Mouse (Mus musculus) limb, embryonic 14.5 days (tissue): ENCODE measurements around the gene Notch1. TPM values are rescaled to one million over a fixed set of nuclear protein-coding genes. Genes with fewer than 3 reads are reported as not detected.

Experiments used
- ATAC-seq: fragments of 200-750 bp; cut with Nextera tagmentation; 2 replicates; pipeline ENCODE4 v1.8.0; 2017; ENCODE audit warnings: low read depth, moderate number of reproducible peaks, moderate TSS enrichment; ENCODE audit not compliant: low FRiP score
- DNase-seq: peaks from one replicate; pipeline ENCODE4 v3.0.0-alpha.2; 2015; ENCODE audit warnings: low spot score
- H3K27ac ChIP-seq: fragments of 300-500 bp; sonication (generic); replicated peaks from 2 replicates; pipeline ENCODE4 v1.5.1; 2014; ENCODE audit warnings: low read depth, mild to moderate bottlenecking, low read length, moderate library complexity, mixed read lengths
- H3K27me3 ChIP-seq: fragments of 300-500 bp; sonication (generic); 2 replicates; pipeline ENCODE4 v1.6.1; 2014; ENCODE audit warnings: low read length, mixed read lengths; ENCODE audit not compliant: control insufficient read depth, insufficient read depth
- H3K36me3 ChIP-seq: fragments of 300-500 bp; sonication (generic); 2 replicates; pipeline ENCODE4 v1.6.1; 2014; ENCODE audit warnings: mild to moderate bottlenecking, low read length, moderate library complexity, mixed read lengths; ENCODE audit not compliant: control insufficient read depth, insufficient read depth
- H3K4me1 ChIP-seq: fragments of 300-500 bp; sonication (generic); 2 replicates; pipeline ENCODE4 v1.6.1; 2014; ENCODE audit warnings: antibody characterized with exemption, low read length, mixed read lengths; ENCODE audit not compliant: control insufficient read depth, insufficient read depth
- H3K4me2 ChIP-seq: fragments of 300-500 bp; sonication (generic); replicated peaks from 2 replicates; pipeline ENCODE4 v1.6.1; 2014; ENCODE audit warnings: low read depth, mild to moderate bottlenecking, low read length, moderate library complexity; ENCODE audit not compliant: severe bottlenecking
- H3K4me3 ChIP-seq: fragments of 300-500 bp; sonication (generic); replicated peaks from 2 replicates; pipeline ENCODE4 v1.5.1; 2014; ENCODE audit warnings: low read length
- H3K9ac ChIP-seq: fragments of 300-500 bp; sonication (generic); 2 replicates; pipeline ENCODE4 v1.6.1; 2014; ENCODE audit warnings: mild to moderate bottlenecking, low read depth, low read length, moderate library complexity; ENCODE audit not compliant: severe bottlenecking
- H3K9me3 ChIP-seq: fragments of 300-500 bp; sonication (generic); 2 replicates; pipeline ENCODE4 v1.6.1; 2016; ENCODE audit warnings: low read length; ENCODE audit not compliant: control insufficient read depth
- POLR2A ChIP-seq: fragments of 200-500 bp; IDR thresholded peaks from 2 replicates; pipeline ENCODE4 v1.8.0; 2012; ENCODE audit warnings: inconsistent platforms, mild to moderate bottlenecking, moderate library complexity, borderline replicate concordance; ENCODE audit not compliant: insufficient read depth, insufficient read length; ENCODE audit errors: extremely low read depth
- WGBS: fragments of 180-500 bp; shearing (Covaris S2); extraction: QIAGEN DNeasy Blood & Tissue Kit; methylation state at CpG from one replicate; pipeline ENCODE4 v1.1.7; 2014; 5-methylcytosine and 5-hydroxymethylcytosine counted together
- microRNA-seq: library from miRNA; unstranded; fragments of <30 nt; microRNA quantifications from one replicate; pipeline ENCODE4, GENCODE M21; 2016
- polyA plus RNA-seq, 2 experiments: library from polyadenylated mRNA; depleted of rRNA in 1 of 2; stranded (reverse) in 1 of 2; unstranded in 1 of 2; fragments of >200 nt; fragmentation: Nextera tagmentation in 1 of 2; extraction: Ambion mirVana in 1 of 2; gene quantifications; 2 replicates each; pipeline versions ENCODE4 v1.2.1 to v1.2.3; 2012 to 2014

Gene Notch1
- polyA plus RNA-seq, 2 experiments: 28.1 to 44.5 TPM

DNA sequence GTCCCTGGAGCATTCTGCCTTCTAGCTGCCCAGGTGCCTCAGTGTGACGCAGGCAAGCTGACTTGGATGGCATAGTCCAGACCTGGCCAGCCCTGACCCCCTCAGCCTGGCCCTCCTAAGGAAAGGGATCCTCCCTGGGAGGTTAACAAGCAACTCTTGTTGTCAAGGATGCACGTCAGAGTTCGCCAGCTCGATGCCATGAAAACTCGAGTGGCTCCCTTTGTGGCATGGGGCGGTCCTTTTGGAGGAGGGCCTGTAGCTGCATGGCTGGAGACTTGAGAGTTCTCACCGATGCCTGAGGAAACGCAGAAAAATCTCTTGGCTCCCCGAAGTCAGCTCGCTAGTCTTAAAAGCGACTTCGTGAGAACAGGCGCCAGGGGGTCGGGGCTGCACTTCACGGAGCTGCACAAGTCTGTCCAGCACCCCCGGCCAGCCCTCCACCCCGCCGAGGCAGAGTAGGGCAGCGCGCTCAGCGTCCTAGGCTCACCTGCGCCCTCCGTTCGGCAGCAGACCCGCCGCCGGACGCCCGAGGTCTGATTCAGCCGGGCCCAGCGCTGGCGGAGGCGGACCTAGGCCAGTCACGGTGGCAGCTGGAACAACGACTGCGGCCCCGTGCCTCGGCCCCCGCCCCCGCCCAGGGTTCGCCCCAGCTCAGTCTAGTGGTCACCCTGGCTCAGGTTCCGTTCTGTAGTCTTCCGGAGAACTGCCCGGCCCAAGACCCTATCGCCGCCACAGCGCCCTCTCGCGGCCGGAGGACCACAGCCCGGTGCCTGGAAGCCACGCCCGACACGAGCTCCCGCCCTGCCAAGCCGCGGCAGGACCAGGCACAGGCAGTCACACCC, 107.7 kb downstream of the Notch1 start, which contains the start of gene Inpp5e:
TSS of gene Inpp5e (minus strand) at position 689 of the 842 bp plus-strand sequence.
- peaks cover 22% of the 10 kb centered on the region for H3K4me1 ChIP-seq
- peak within 1 kb of the TSS; percentile 94 for H3K4me3 ChIP-seq
- peaks cover 54% of the 10 kb centered on the region for H3K36me3 ChIP-seq
- DNase-seq: peak; percentile 91
- H3K27ac ChIP-seq: peak within 1 kb of the TSS; percentile 56; the same call in 1 of the 2 replicates
- no peak for TF ChIP-seq POLR2A
- H3K9ac ChIP-seq: peak within 1 kb of the TSS; percentile 94
- 1% methylated on average over 51 of the region's 57 CpGs for WGBS
- no peaks in the 10 kb centered on the region for H3K27me3 ChIP-seq
- H3K4me2 ChIP-seq: peak within 1 kb of the TSS; percentile 96
- H3K9me3 ChIP-seq: no peaks in the 10 kb centered on the region
- peak; percentile 94 for ATAC-seq

Small RNA genes within 50 kb of the gene (microRNA-seq; reads per million reads assigned to microRNA genes)
- not detected for gene Mir6996

Other genes starting within 250 kb of the Notch1 start
- 0.26 and 0.32 TPM in 2 replicates for gene Ccdc187, start 222.1 kb downstream of the Notch1 start, polyA plus RNA-seq (2012; rRNA removed)
- gene Ccdc187, start 222.1 kb downstream of the Notch1 start, polyA plus RNA-seq (2014; fragmentation: Nextera tagmentation; extraction: Ambion mirVana): 0.03 and 0.06 TPM in 2 replicates
- 78.4 and 103 TPM in 2 replicates for gene Gpsm1, start 201.1 kb downstream of the Notch1 start, polyA plus RNA-seq (2012; rRNA removed)
- 31.0 and 37.6 TPM in 2 replicates for gene Gpsm1, start 201.1 kb downstream of the Notch1 start, polyA plus RNA-seq (2014; fragmentation: Nextera tagmentation; extraction: Ambion mirVana)
- gene Dnlz, start 164.6 kb downstream of the Notch1 start, polyA plus RNA-seq (2012; rRNA removed): 28.2 and 33.8 TPM in 2 replicates
- 30.5 and 31.1 TPM in 2 replicates for gene Dnlz, start 164.6 kb downstream of the Notch1 start, polyA plus RNA-seq (2014; fragmentation: Nextera tagmentation; extraction: Ambion mirVana)
- 4.1 and 5.6 TPM in 2 replicates for gene Card9, start 155.7 kb downstream of the Notch1 start, polyA plus RNA-seq (2012; rRNA removed)
- gene Card9, start 155.7 kb downstream of the Notch1 start, polyA plus RNA-seq (2014; fragmentation: Nextera tagmentation; extraction: Ambion mirVana): 1.2 and 1.4 TPM in 2 replicates
- 53.2 and 61.3 TPM in 2 replicates for gene Snapc4, start 136.0 kb downstream of the Notch1 start, polyA plus RNA-seq (2012; rRNA removed)
- 22.7 and 30.5 TPM in 2 replicates for gene Snapc4, start 136.0 kb downstream of the Notch1 start, polyA plus RNA-seq (2014; fragmentation: Nextera tagmentation; extraction: Ambion mirVana)
- gene Entr1, start 127.3 kb downstream of the Notch1 start, polyA plus RNA-seq (2012; rRNA removed): 217 and 222 TPM in 2 replicates
- gene Entr1, start 127.3 kb downstream of the Notch1 start, polyA plus RNA-seq (2014; fragmentation: Nextera tagmentation; extraction: Ambion mirVana): 120 and 124 TPM in 2 replicates
- gene Pmpca, start 127.3 kb downstream of the Notch1 start, polyA plus RNA-seq (2012; rRNA removed): 106 and 108 TPM in 2 replicates
- 72.3 and 78.9 TPM in 2 replicates for gene Pmpca, start 127.3 kb downstream of the Notch1 start, polyA plus RNA-seq (2014; fragmentation: Nextera tagmentation; extraction: Ambion mirVana)
- gene Inpp5e, start 107.5 kb downstream of the Notch1 start, polyA plus RNA-seq (2012; rRNA removed): 36.7 and 43.2 TPM in 2 replicates
- gene Inpp5e, start 107.5 kb downstream of the Notch1 start, polyA plus RNA-seq (2014; fragmentation: Nextera tagmentation; extraction: Ambion mirVana): 16.4 and 20.1 TPM in 2 replicates
- gene Sec16a, start 71.4 kb downstream of the Notch1 start, polyA plus RNA-seq (2012; rRNA removed): 62.5 and 73.3 TPM in 2 replicates
- 47.1 and 47.6 TPM in 2 replicates for gene Sec16a, start 71.4 kb downstream of the Notch1 start, polyA plus RNA-seq (2014; fragmentation: Nextera tagmentation; extraction: Ambion mirVana)
- gene Egfl7, start 63.4 kb upstream of the Notch1 start, polyA plus RNA-seq (2012; rRNA removed): 262 and 311 TPM in 2 replicates
- gene Egfl7, start 63.4 kb upstream of the Notch1 start, polyA plus RNA-seq (2014; fragmentation: Nextera tagmentation; extraction: Ambion mirVana): 104 and 108 TPM in 2 replicates
- not detected in 2 replicates for gene Gm20532, start 70.0 kb upstream of the Notch1 start, polyA plus RNA-seq (2012; rRNA removed)
- not detected in 2 replicates for gene Gm20532, start 70.0 kb upstream of the Notch1 start, polyA plus RNA-seq (2014; fragmentation: Nextera tagmentation; extraction: Ambion mirVana)
- 27.8 and 35.1 TPM in 2 replicates for gene Agpat2, start 87.8 kb upstream of the Notch1 start, polyA plus RNA-seq (2012; rRNA removed)
- 24.1 and 28.9 TPM in 2 replicates for gene Agpat2, start 87.8 kb upstream of the Notch1 start, polyA plus RNA-seq (2014; fragmentation: Nextera tagmentation; extraction: Ambion mirVana)
- 42.2 and 62.8 TPM in 2 replicates for gene Fam69b, start 111.8 kb upstream of the Notch1 start, polyA plus RNA-seq (2012; rRNA removed)
- 47.5 and 54.2 TPM in 2 replicates for gene Fam69b, start 111.8 kb upstream of the Notch1 start, polyA plus RNA-seq (2014; fragmentation: Nextera tagmentation; extraction: Ambion mirVana)
- gene Lcn4, start 154.6 kb upstream of the Notch1 start, polyA plus RNA-seq (2012; rRNA removed): not detected in 2 replicates
- gene Lcn4, start 154.6 kb upstream of the Notch1 start, polyA plus RNA-seq (2014; fragmentation: Nextera tagmentation; extraction: Ambion mirVana): not detected in 2 replicates